ENCODE assay signal across 15 mouse cellular contexts in the genomic region with DNA sequence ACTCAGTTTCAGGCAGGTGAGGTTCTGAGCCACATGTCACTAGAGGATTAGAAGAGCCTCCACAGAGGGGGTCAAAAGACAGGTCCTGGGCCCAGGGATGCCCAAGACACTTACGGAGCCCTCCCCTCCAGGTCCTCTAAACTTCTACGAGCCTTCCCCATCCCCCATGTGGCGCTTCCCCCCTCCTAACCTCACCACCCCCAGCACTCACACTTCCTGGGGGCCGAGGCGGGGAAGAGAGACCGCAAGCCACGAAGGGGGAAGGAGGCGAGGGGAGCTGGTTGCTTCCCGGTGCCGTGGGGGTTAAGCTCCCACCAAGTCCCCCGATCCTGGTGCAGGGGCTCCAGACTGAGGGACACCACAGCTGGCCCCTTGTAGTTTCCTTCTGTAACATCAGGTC. TPM values are rescaled to one million over a fixed set of nuclear protein-coding genes. Genes with fewer than 3 reads are reported as not detected.
DNase-seq lines count a peak whose midpoint lies in the region; ATAC-seq lines count a peak whose summit lies in the region.
"Had no signal": no experiment of that assay in that cellular context is flagged by ENCODE, and none has a peak within 500 bp of the region (broad histone marks: within the 10 kb centered on the region; RNA-seq: fewer than 3 reads in every experiment).

No protein-coding gene starts in this region.

- H3K9me3 ChIP-seq in lung, embryonic 16.5 days (ENCODE audit: control insufficient read depth, low read length): no peaks in the 10 kb centered on the region
- H3K9me3 ChIP-seq in embryonic facial prominence, embryonic 12.5 days: no peaks in the 10 kb centered on the region
- H3K9me3 ChIP-seq in liver, embryonic 16.5 days (replicated peaks; ENCODE audit: control insufficient read depth, low read length): no peaks in the 10 kb centered on the region

- H3K27ac ChIP-seq in lung, embryonic 16.5 days (ENCODE audit: low read length): no peak overlapping the region; the same call in 1 of the 2 replicates
- H3K27ac ChIP-seq in embryonic facial prominence, embryonic 12.5 days: 0 out of 2 replicates have a peak overlapping the region, but pooled peaks have one; percentile 36
- H3K27ac ChIP-seq in liver, embryonic 16.5 days (ENCODE audit: low read length): peak overlapping the region; percentile 16; the same call in 1 of the 2 replicates

- H3K27me3 ChIP-seq in lung, embryonic 16.5 days (ENCODE audit: control insufficient read depth, insufficient read depth, low read depth, low read length): no peaks in the 10 kb centered on the region
- no peaks in the 10 kb centered on the region; the same call in 1 of the 2 replicates for H3K27me3 ChIP-seq in embryonic facial prominence, embryonic 12.5 days
- no peaks in the 10 kb centered on the region for H3K27me3 ChIP-seq in liver, embryonic 16.5 days (ENCODE audit: control insufficient read depth, insufficient read depth, low read depth, low read length)

- DNase-seq in lung, postnatal 14 days: no peak
- DNase-seq in thymus, postnatal 14 days: peak; percentile 76
- no peak for DNase-seq in T-cell, adult 2 months (ENCODE audit: low spot score)
- no peak for DNase-seq in layer of hippocampus, adult 9-10 months (ENCODE audit: low spot score)
- DNase-seq in heart, postnatal 36 days: no peak
- DNase-seq: adrenal gland, postnatal 10 days; cerebellum, adult 9-10 months; kidney, postnatal 4 days; left cerebral cortex, postnatal 4 days had no signal

- 0 out of 2 replicates have a peak overlapping the region, but pooled peaks have one; percentile 16 for H3K9ac ChIP-seq in lung, embryonic 16.5 days (ENCODE audit: low read length)
- no peak overlapping the region for H3K9ac ChIP-seq in embryonic facial prominence, embryonic 12.5 days
- H3K9ac ChIP-seq in liver, embryonic 16.5 days (ENCODE audit: low read depth, low read length): peak overlapping the region; percentile 10; the same call in 1 of the 2 replicates

- H3K4me2 ChIP-seq in lung, embryonic 16.5 days (ENCODE audit: low read depth, low read length): no peak overlapping the region
- H3K4me2 ChIP-seq in embryonic facial prominence, embryonic 12.5 days (replicated peaks): no peak overlapping the region
- peak overlapping the region; percentile 24 for H3K4me2 ChIP-seq in liver, embryonic 16.5 days (ENCODE audit: low read depth, low read length)

- 34% methylated on average over 8 of the region's 11 CpGs for WGBS in lung, embryonic 16.5 days
- WGBS in embryonic facial prominence, embryonic 12.5 days: 25% methylated on average over 11 of the region's 11 CpGs
- WGBS in liver, embryonic 16.5 days (ENCODE audit: insufficient replicate concordance): 17% methylated on average over 10 of the region's 11 CpGs

- H3K4me3 ChIP-seq in lung, embryonic 16.5 days (ENCODE audit: low read length): no peak overlapping the region
- no peak overlapping the region for H3K4me3 ChIP-seq in embryonic facial prominence, embryonic 12.5 days
- peak overlapping the region; percentile 43 for H3K4me3 ChIP-seq in liver, embryonic 16.5 days (ENCODE audit: low read depth, low read length)

- H3K4me1 ChIP-seq in lung, embryonic 16.5 days (replicated peaks; ENCODE audit: control insufficient read depth, insufficient read depth, low read length): peaks cover 42% of the 10 kb centered on the region
- peaks cover 26% of the 10 kb centered on the region for H3K4me1 ChIP-seq in embryonic facial prominence, embryonic 12.5 days
- H3K4me1 ChIP-seq in liver, embryonic 16.5 days (ENCODE audit: control insufficient read depth, low read depth, low read length): peaks cover 25% of the 10 kb centered on the region

- no peak for ATAC-seq in lung, embryonic 16.5 days (ENCODE audit: low read depth)
- no peak for ATAC-seq in embryonic facial prominence, embryonic 12.5 days (ENCODE audit: insufficient number of reproducible peaks, insufficient read depth, low FRiP score, low TSS enrichment)
- ATAC-seq in liver, embryonic 16.5 days (ENCODE audit: low read depth): no peak

- H3K36me3 ChIP-seq in lung, embryonic 16.5 days (ENCODE audit: control insufficient read depth, insufficient read depth, low read length): 0 out of 2 replicates have a peak, but pooled peaks cover 5% of the 10 kb centered on the region
- H3K36me3 ChIP-seq in embryonic facial prominence, embryonic 12.5 days: no peaks in the 10 kb centered on the region
- no peaks in the 10 kb centered on the region for H3K36me3 ChIP-seq in liver, embryonic 16.5 days (ENCODE audit: control insufficient read depth, insufficient read depth)

- intact Hi-C loops in heart, postnatal 36 days (cut with DNase I): no loop called here

RNA-seq across cellular contexts. Expression of a gene that starts 9.1 kb away (rescaled TPM):
- polyA plus RNA-seq in lung, embryonic 16.5 days (2015; fragmentation: Nextera tagmentation; extraction: Ambion mirVana): 4.8 and 5.9 TPM in 2 replicates
- polyA plus RNA-seq in embryonic facial prominence, embryonic 12.5 days (2016; fragmentation: Nextera tagmentation; extraction: Ambion mirVana): 0.83 and 1.9 TPM in 2 replicates
- polyA plus RNA-seq in liver, embryonic 16.5 days (2015; fragmentation: Nextera tagmentation; extraction: Ambion mirVana): 2.4 and 2.7 TPM in 2 replicates
- 10 to 100 TPM; 20.8 to 23.5 TPM for total RNA-seq in heart, postnatal 36 days (2021)

RNA-seq across cellular contexts. Expression of a gene that starts 17.1 kb away (rescaled TPM):
- 0.21 TPM in 1 of 2 replicates, not detected in the other for polyA plus RNA-seq in lung, embryonic 16.5 days (2015; fragmentation: Nextera tagmentation; extraction: Ambion mirVana)
- 0.09 and 0.64 TPM in 2 replicates for polyA plus RNA-seq in embryonic facial prominence, embryonic 12.5 days (2016; fragmentation: Nextera tagmentation; extraction: Ambion mirVana)
- not detected in 2 replicates for polyA plus RNA-seq in liver, embryonic 16.5 days (2015; fragmentation: Nextera tagmentation; extraction: Ambion mirVana)
- under 1 TPM; 0.24 to 0.72 TPM for total RNA-seq in heart, postnatal 36 days (2021)
- polyA plus RNA-seq: midbrain, postnatal 0 days; testis, adult 2 months had no signal

RNA-seq across cellular contexts. Expression of a gene that starts 20.4 kb away (rescaled TPM):
- 0.13 and 0.53 TPM in 2 replicates for polyA plus RNA-seq in lung, embryonic 16.5 days (2015; fragmentation: Nextera tagmentation; extraction: Ambion mirVana)
- 0.32 and 0.57 TPM in 2 replicates for polyA plus RNA-seq in embryonic facial prominence, embryonic 12.5 days (2016; fragmentation: Nextera tagmentation; extraction: Ambion mirVana)
- polyA plus RNA-seq in liver, embryonic 16.5 days (2015; fragmentation: Nextera tagmentation; extraction: Ambion mirVana): 0.12 TPM in 1 of 2 replicates, not detected in the other
- not detected for total RNA-seq in heart, postnatal 36 days (2021)
- total RNA-seq: heart, postnatal 25 days had no signal

RNA-seq across cellular contexts. Expression of a gene that starts 23.7 kb away (rescaled TPM):
- 0.06 TPM in 1 of 2 replicates, not detected in the other for polyA plus RNA-seq in lung, embryonic 16.5 days (2015; fragmentation: Nextera tagmentation; extraction: Ambion mirVana)
- 0.13 and 0.38 TPM in 2 replicates for polyA plus RNA-seq in embryonic facial prominence, embryonic 12.5 days (2016; fragmentation: Nextera tagmentation; extraction: Ambion mirVana)
- 0.05 TPM in 1 of 2 replicates, not detected in the other for polyA plus RNA-seq in liver, embryonic 16.5 days (2015; fragmentation: Nextera tagmentation; extraction: Ambion mirVana)
- not detected for total RNA-seq in heart, postnatal 36 days (2021)
- total RNA-seq: heart, postnatal 25 days; midbrain, postnatal 0 days had no signal

RNA-seq across cellular contexts. Expression of a gene that starts 26.2 kb away (rescaled TPM):
- polyA plus RNA-seq in lung, embryonic 16.5 days (2015; fragmentation: Nextera tagmentation; extraction: Ambion mirVana): 24.0 and 26.9 TPM in 2 replicates
- polyA plus RNA-seq in embryonic facial prominence, embryonic 12.5 days (2016; fragmentation: Nextera tagmentation; extraction: Ambion mirVana): 30.3 TPM in 2 replicates
- 14.9 and 15.1 TPM in 2 replicates for polyA plus RNA-seq in liver, embryonic 16.5 days (2015; fragmentation: Nextera tagmentation; extraction: Ambion mirVana)
- 10 to 100 TPM; 44.0 to 55.1 TPM for total RNA-seq in heart, postnatal 36 days (2021)
